Comparison of ENCODE assay signal across 12 mouse cellular contexts in the genomic region with DNA sequence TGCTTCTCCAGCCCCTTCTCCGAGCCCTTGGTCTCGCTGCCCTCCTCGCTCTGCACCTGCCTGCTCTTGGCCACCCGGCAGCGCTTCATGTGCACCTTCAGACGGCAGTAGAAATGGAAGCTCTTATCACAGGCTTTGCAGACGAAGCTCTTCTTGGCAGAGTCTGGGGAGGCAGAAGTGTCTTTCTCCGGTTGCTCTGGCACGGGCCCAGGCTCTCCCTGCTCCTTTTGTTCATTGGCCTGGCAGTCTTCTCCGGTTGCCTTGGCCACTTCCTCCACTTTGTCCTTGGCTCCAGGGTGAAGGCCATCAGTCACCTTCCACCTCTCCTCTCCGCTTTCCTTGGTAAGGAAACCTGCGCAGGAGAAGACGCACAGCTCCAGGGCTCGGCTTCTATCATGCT. TPM values are rescaled to one million over a fixed set of nuclear protein-coding genes. Genes with fewer than 3 reads are reported as not detected.
DNase-seq lines count a peak whose midpoint lies in the region.
"Had no signal": no experiment of that assay in that cellular context is flagged by ENCODE, and none has a peak within 500 bp of the region (broad histone marks: within the 10 kb centered on the region; RNA-seq: fewer than 3 reads in every experiment).

No protein-coding gene starts in this region.

- intact Hi-C loops in left cerebral cortex, postnatal 4 days (cut with DNase I), result no loop called here
- intact Hi-C loops in left cerebral cortex, postnatal 25 days (cut with DNase I), result loop anchor here (5.0 kb wide), 1 partner anchor 52 kb away; a partner anchor contains a TSS

- peak; percentile 91 for DNase-seq in left cerebral cortex, postnatal 4 days
- no peak for DNase-seq in left cerebral cortex, postnatal 25 days (ENCODE audit: low spot score in 2 of 2)
- DNase-seq in adrenal gland, postnatal 25 days, result peak; percentile 28
- DNase-seq in cerebellum, adult 18-20 months, result peak; percentile 71 to 72
- peak; percentile 41 to 73 for DNase-seq in cerebellum, postnatal 4 days (ENCODE audit: low spot score in 2 of 2)
- no peak for DNase-seq in lung, postnatal 14 days
- no peak for DNase-seq in embryo, embryonic 10.5 days (ENCODE audit: low spot score)
- DNase-seq: liver; lung, adult 18-20 months; lung, postnatal 4 days; thymus, postnatal 36 days had no signal

RNA-seq across cellular contexts. Expression of a gene that starts 38.7 kb away (rescaled TPM):
- 10 to 100 TPM; 21.6 to 23.0 TPM for total RNA-seq in left cerebral cortex, postnatal 4 days (2021)
- 1 to 10 TPM; 3.9 to 6.5 TPM for total RNA-seq in left cerebral cortex, postnatal 25 days (2021)
- 0.33 and 0.43 TPM in 2 replicates for total RNA-seq in adrenal gland, postnatal 25 days (2021)
- total RNA-seq: hematopoietic stem cell, adult 5-6 weeks had no signal

RNA-seq across cellular contexts. Expression of a gene that starts 53.2 kb away (rescaled TPM):
- 10 to 100 TPM in 1 of 2 experiments, 1 to 10 TPM in 1; 8.8 to 12.7 TPM for total RNA-seq in left cerebral cortex, postnatal 4 days (2021)
- 10 to 100 TPM; 13.8 to 15.1 TPM for total RNA-seq in left cerebral cortex, postnatal 25 days (2021)
- total RNA-seq in adrenal gland, postnatal 25 days (2021), result 13.8 and 14.4 TPM in 2 replicates

Comparison
In these comparisons a context has a peak if more than half of its experiments do, and no peak if none do; other contexts are left out.
1. DNase-seq: peak in left cerebral cortex, postnatal 4 days (single experiment), adrenal gland, postnatal 25 days (single experiment), cerebellum, adult 18-20 months (2 of 2) and cerebellum, postnatal 4 days (2 of 2); none in left cerebral cortex, postnatal 25 days (0 of 2), lung, postnatal 14 days (single experiment) and embryo, embryonic 10.5 days (single experiment).